Mouse (Mus musculus): ENCODE measurements at regions not wholly inside any gene's neighbourhood (a gene's known extent, or its start where the extent isn't known, plus 50 kb on each side); places are given as distances from the start of the nearest gene placed in this dataset.

DNA sequence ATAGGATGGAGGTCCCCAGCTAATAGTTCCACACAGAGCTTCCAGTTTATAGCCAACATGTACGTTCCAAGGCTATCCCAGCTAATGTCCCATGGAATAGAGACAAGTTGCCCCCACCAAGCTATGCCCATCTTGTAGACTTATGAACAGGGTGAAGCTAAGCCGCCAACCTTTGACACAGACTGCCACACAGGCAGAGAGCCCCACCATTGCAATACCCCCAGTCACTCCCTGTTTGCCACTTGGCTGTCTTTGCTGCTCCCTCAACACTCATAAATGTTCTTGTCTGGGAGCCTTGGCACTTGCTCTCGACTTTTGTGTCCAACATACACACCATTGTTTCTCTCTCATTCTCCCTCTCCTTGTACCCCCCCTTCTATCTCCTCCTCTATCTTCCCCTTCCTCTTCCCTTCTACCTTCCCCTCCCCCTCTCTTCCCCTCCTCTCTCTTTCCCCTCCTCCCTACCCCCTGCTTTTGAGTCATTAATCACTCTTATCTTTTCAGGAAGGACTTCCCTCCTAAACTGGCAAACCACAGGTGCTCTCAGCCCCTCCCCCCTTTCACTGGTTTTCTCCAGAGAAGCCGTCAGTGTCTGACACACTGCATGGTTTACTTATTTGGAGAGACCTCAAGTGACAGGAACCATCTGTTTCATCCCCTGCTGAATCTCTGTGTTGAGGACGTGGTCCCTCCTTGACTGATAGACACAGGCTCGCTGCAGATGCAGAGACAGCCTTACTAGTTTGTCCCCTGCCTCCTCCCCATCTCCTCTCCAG is 148.2 kb downstream of the Kdr start:
- DNase-seq (ENCODE audit: low read depth, low spot score), result no peak

DNA sequence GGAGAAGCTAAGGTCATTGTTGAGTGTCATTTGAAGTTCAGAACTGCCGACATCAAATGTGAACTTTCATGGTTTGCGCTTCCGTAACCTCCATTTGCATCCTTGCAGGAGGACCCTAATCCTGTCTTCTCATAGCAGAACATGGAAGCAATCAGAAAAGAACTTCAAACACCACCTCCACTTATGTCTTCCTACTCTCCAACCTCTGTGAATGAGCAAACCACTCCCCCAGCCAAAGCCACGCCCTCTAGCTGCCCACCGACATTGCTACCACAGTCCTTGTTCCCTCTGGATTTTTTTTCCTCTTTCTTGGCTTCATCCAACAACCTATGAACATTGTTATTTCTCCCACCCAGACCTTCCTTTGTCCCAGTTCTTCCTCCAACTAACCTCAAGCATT is 149.9 kb downstream of the Kdr start:
- no peak for DNase-seq (ENCODE audit: low read depth, low spot score)

GRCm38 (mm10) chr5:75826283-75827098 is 151.8 kb downstream of the Kdr start:
- DNase-seq (ENCODE audit: low read depth, low spot score), result no peak

DNA sequence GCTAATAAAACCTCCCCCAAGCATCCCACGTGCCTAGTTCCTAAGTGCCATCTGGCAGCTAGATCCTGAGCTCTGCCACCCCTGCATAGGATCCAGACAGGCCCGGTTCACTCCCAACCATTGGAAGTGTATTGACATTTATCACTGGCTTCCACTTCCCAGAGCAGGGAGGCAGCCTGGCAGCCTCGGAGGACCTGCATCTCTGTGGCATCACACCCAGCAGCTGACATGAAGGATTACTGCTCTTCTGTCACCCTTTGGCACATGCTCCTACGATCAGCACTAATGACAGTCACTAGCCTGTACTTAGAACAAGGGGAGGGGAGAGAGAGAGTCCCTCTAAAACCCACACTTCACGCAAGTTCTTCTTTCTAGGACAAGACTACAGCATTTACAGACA is 152.7 kb downstream of the Kdr start:
- no peak for DNase-seq (ENCODE audit: low read depth, low spot score)

- DNase-seq (ENCODE audit: low read depth, low spot score), result no peak
These were observed 153.6 kb downstream of the Kdr start for GRCm38 (mm10) chr5:75824660-75825059.

DNA sequence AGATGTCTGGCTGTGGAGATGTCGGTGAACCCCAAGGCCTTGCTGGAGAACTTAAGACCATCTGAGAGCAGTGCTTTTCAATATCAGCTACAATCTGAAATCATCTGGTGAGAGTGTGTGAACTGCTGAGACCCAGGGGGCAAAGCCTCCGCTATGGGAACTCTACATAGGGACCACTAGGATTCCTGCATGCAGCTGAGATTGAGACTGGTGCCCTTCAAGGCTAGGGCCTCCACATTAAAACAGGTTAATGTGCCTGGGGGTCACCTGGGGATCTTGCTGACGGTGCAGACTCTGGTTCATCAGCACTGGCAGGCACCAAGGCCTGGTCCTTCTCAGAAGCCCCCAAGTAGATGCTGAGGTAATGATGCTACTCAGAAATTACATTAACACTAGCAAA is 154.6 kb downstream of the Kdr start:
- DNase-seq (ENCODE audit: low read depth, low spot score), result no peak

DNA sequence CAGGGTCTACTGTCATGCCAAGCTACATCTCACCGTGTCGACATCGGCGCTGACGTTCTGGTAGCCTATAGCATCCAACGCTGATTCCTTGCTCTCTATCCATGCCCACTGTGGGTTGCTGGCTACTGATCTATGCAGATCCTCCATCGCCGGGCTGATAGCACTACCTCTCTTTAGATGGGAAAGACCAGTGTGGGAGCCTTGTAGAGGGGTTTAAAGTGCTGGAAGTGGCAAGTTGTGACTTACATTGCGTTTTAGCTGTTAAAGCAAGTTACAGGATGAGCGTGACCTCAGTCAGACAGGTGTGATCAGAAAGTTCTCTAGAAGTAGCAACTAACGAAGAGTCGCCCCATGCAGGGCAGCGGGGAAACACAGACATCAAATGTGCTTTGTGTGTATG is 160.9 kb downstream of the Kdr start:
- no peak for DNase-seq (ENCODE audit: low read depth, low spot score)

DNA sequence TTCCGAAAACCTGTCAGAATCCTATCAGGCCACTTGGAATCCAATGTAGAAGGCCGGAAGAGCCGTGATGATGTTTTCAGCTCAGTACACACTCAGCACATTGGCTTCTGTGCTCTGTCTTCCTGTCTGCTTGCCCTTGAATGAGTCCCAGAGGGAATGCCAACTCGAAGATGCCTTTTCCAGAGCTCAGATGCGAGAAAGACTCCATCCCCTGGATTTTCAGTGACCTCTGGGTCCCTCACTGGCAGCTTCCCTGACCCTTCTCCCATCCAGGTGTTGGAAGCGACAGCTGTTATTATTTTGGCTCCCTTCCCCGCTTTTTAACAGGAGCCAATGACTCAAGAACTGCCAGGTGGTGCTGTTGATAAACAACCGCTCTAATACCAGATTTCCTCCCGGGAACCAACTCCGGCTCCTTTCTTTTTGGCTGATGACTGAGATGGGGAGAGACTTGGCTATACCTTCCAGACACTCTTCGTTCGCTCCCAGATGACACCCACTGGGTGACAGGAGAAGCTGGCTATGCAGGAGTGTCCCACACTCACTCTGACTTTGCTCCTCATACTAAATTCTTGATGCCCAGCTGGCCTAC is 163.8 kb downstream of the Kdr start:
- DNase-seq (ENCODE audit: low read depth, low spot score), result peak; percentile 31

- DNase-seq (ENCODE audit: low read depth, low spot score), result no peak
These were observed 165.6 kb downstream of the Kdr start for GRCm38 (mm10) chr5:75812686-75813085.

GRCm38 (mm10) chr5:75808551-75809332 is 169.5 kb downstream of the Kdr start:
- no peak for DNase-seq (ENCODE audit: low read depth, low spot score)

- no peak for DNase-seq (ENCODE audit: low read depth, low spot score)
These were observed 173.2 kb downstream of the Kdr start for GRCm38 (mm10) chr5:75805011-75805410.

- no peak for DNase-seq (ENCODE audit: low read depth, low spot score)
These were observed 173.9 kb downstream of the Kdr start for GRCm38 (mm10) chr5:75804340-75804739.

- DNase-seq (ENCODE audit: low read depth, low spot score), result no peak
These were observed 175.2 kb downstream of the Kdr start for GRCm38 (mm10) chr5:75803012-75803411.

GRCm38 (mm10) chr5:75800040-75800989 is 177.9 kb downstream of the Kdr start:
- no peak for DNase-seq (ENCODE audit: low read depth, low spot score)

- no peak for DNase-seq (ENCODE audit: low read depth, low spot score)
These were observed 178.6 kb downstream of the Kdr start for GRCm38 (mm10) chr5:75799627-75800026.

- DNase-seq (ENCODE audit: low read depth, low spot score), result no peak
These were observed 185.1 kb downstream of the Kdr start for GRCm38 (mm10) chr5:75793184-75793583.

GRCm38 (mm10) chr5:75791738-75792137 is 186.5 kb downstream of the Kdr start:
- DNase-seq (ENCODE audit: low read depth, low spot score), result no peak

- no peak for DNase-seq (ENCODE audit: low read depth, low spot score)
These were observed 190.2 kb downstream of the Kdr start for GRCm38 (mm10) chr5:75788087-75788486.

DNA sequence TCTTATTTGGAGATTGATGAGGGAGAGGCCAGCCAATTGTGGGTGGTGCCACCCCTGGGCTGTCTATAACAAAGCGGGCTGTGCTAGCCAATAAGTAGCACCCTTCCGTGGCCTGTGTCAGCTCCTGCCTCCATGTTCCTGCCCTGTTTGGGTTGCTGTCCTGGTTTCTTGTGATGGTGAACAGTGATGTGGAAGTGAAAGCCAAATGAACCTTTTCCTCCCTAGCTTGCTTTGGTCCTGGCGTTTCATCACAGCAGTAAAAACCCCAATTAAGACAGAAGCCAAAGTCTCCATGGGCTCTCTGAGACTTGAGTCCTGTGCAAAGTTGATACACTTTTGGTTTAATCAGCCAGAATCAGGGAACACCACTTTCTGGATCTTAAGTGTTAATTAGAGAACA is 192.1 kb downstream of the Kdr start:
- DNase-seq (ENCODE audit: low read depth, low spot score), result no peak

- DNase-seq (ENCODE audit: low read depth, low spot score), result peak; percentile 10
These were observed 193.2 kb downstream of the Kdr start for GRCm38 (mm10) chr5:75784998-75785593.
